12 mouse cellular contexts compared by ENCODE assay signal in the genomic region with DNA sequence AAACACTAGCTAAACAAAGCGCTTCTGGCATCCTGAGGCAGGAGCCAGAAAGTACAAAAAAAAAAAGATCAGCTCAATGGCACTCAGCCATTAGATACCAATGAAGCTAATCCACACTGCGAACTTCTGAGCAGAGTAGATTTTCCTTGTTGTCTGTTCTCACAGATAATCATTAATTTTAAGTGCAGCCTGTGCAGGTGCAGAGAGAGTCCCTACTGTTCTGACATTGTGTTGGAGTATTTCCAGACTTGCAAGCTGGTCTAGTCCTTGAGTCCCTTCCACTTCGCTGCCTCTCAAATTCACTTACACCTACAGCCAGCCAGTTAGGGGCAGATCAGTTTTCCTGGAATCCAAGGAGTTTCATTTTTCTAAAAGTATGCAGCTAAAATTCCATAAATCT.
DNase-seq lines count a peak whose midpoint lies in the region; ATAC-seq and TF ChIP-seq lines count a peak whose summit lies in the region.
"Had no signal": no experiment of that assay in that cellular context is flagged by ENCODE, and none has a peak within 500 bp of the region (broad histone marks: within the 10 kb centered on the region; RNA-seq: fewer than 3 reads in every experiment).

No protein-coding gene starts in this region.

- no peaks in the 10 kb centered on the region for H3K9me3 ChIP-seq in forebrain, embryonic 15.5 days
- H3K9me3 ChIP-seq in intestine, postnatal 0 days (ENCODE audit: control insufficient read depth) = no peaks in the 10 kb centered on the region
- H3K9me3 ChIP-seq: embryonic facial prominence, embryonic 12.5 days; kidney, embryonic 15.5 days had no signal

- H3K27ac ChIP-seq in forebrain, embryonic 15.5 days (replicated peaks) = peak overlapping the region; percentile 74
- no peak overlapping the region for H3K27ac ChIP-seq in intestine, postnatal 0 days (ENCODE audit: low read depth, low read length)
- H3K27ac ChIP-seq: embryonic facial prominence, embryonic 12.5 days; kidney, embryonic 15.5 days had no signal

- ATAC-seq in forebrain, embryonic 15.5 days (replicated peaks) = peak; percentile 92
- ATAC-seq in megakaryocyte-erythroid progenitor cell, adult 5-6 weeks (replicated peaks; ENCODE audit: low FRiP score, low TSS enrichment, poor library complexity, severe bottlenecking) = no peak
- ATAC-seq in intestine, postnatal 0 days = no peak
- ATAC-seq: CD4-positive, CD25-positive, alpha-beta regulatory T cell, adult 4 months; liver, postnatal 0 days had no signal

- H3K9ac ChIP-seq in forebrain, embryonic 15.5 days (replicated peaks) = no peak overlapping the region
- no peak overlapping the region for H3K9ac ChIP-seq in intestine, postnatal 0 days (ENCODE audit: low read depth, low read length)
- H3K9ac ChIP-seq: embryonic facial prominence, embryonic 12.5 days; kidney, embryonic 15.5 days; liver, postnatal 0 days had no signal

- peaks cover 14% of the 10 kb centered on the region for H3K4me1 ChIP-seq in forebrain, embryonic 15.5 days
- no peaks in the 10 kb centered on the region for H3K4me1 ChIP-seq in intestine, postnatal 0 days (replicated peaks; ENCODE audit: control insufficient read depth, insufficient read depth, low read length)
- H3K4me1 ChIP-seq: embryonic facial prominence, embryonic 12.5 days; kidney, embryonic 15.5 days had no signal

- H3K36me3 ChIP-seq in forebrain, embryonic 15.5 days = no peaks in the 10 kb centered on the region
- H3K36me3 ChIP-seq in intestine, postnatal 0 days (ENCODE audit: control insufficient read depth, insufficient read depth) = no peaks in the 10 kb centered on the region
- H3K36me3 ChIP-seq: embryonic facial prominence, embryonic 12.5 days; kidney, embryonic 15.5 days had no signal

- WGBS in forebrain, embryonic 15.5 days = 30% methylated on average over 3 of the region's 3 CpGs
- WGBS in intestine, postnatal 0 days = 75% methylated on average over 3 of the region's 3 CpGs

- DNase-seq in layer of hippocampus, adult 18-20 months (ENCODE audit: low spot score in 2 of 2) = peak; percentile 12 to 50
- DNase-seq in layer of hippocampus, adult 9-10 months (ENCODE audit: low spot score) = no peak
- peak; percentile 3 for DNase-seq in right cerebral cortex, postnatal 4 days
- no peak for DNase-seq in right cerebral cortex, postnatal 14 days
- no peak for DNase-seq in urinary bladder, postnatal 4 days (ENCODE audit: low spot score in 2 of 2)
- DNase-seq: liver, postnatal 0 days had no signal

- no peaks in the 10 kb centered on the region for H3K27me3 ChIP-seq in forebrain, embryonic 15.5 days
- H3K27me3 ChIP-seq in intestine, postnatal 0 days (replicated peaks; ENCODE audit: control insufficient read depth, insufficient read depth, low read length) = no peaks in the 10 kb centered on the region
- H3K27me3 ChIP-seq: embryonic facial prominence, embryonic 12.5 days; kidney, embryonic 15.5 days had no signal

- peak overlapping the region; percentile 23; the same call in 1 of the 2 replicates for H3K4me2 ChIP-seq in forebrain, embryonic 15.5 days (replicated peaks)
- H3K4me2 ChIP-seq in intestine, postnatal 0 days (replicated peaks; ENCODE audit: low read depth) = no peak overlapping the region
- H3K4me2 ChIP-seq: embryonic facial prominence, embryonic 12.5 days; kidney, embryonic 15.5 days had no signal

- H3K4me3 ChIP-seq in forebrain, embryonic 15.5 days = no peak overlapping the region
- no peak overlapping the region for H3K4me3 ChIP-seq in intestine, postnatal 0 days (ENCODE audit: low read depth, low read length)
- H3K4me3 ChIP-seq: embryonic facial prominence, embryonic 12.5 days; kidney, embryonic 15.5 days had no signal

- no peak for TF ChIP-seq CTCF in intestine, postnatal 0 days (IDR thresholded peaks at IDR 0.05; ENCODE audit: low read depth)

Comparison
In these comparisons a context has a peak if more than half of its experiments do, and no peak if none do; other contexts are left out.
1. DNase-seq: peak in layer of hippocampus, adult 18-20 months (2 of 2) and right cerebral cortex, postnatal 4 days (single experiment); none in layer of hippocampus, adult 9-10 months (single experiment), right cerebral cortex, postnatal 14 days (single experiment) and urinary bladder, postnatal 4 days (0 of 2).